Mouse (Mus musculus): ENCODE measurements around the gene Zfp988. TPM values are rescaled to one million over a fixed set of nuclear protein-coding genes. Genes with fewer than 3 reads are reported as not detected.

Zfp988 gene
- 0.21 to 0.96 TPM (median 0.26 TPM) in 3 of 4 replicates, not detected in the other for total RNA-seq (2023; ENCODE audit: inconsistent age)

DNA sequence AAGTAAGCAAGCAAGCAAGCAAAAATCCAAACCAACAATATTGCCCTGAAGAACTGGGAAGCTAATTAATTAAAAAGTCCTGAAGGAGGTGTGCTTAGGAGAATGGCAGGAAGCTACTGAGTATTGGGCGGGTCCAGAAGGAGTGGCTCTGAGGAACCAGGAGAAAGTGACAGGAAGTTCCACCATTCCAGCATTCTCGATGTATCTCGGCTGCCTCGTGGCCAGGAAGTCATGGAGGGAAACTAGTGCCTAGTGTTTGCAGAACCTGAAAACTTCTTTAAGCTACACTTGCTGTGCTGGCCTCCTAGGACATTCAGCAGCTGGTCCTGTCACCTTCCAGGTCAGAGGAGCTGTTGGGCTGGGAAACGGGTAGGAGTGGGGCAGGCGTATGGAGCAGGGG, at the start of gene Zfp988:
TSS of gene Zfp988 (plus strand) at position 239 of the 400 bp plus-strand sequence.

GRCm38 (mm10) chr4:147361003-147361402, 55.5 kb downstream of the Zfp988 start, which contains the start of gene Zfp978:
Gene Zfp978, plus strand, starts transcription at chr4:147361303.

Other genes starting within 250 kb of the Zfp988 start
- gene Zfp991, start 173.6 kb upstream of the Zfp988 start, total RNA-seq (2023; ENCODE audit: inconsistent age), result 4.9 to 11.5 TPM (median 7.9 TPM) in 4 replicates
- not detected in 4 replicates for gene Zfp978, start 55.6 kb downstream of the Zfp988 start, total RNA-seq (2023; ENCODE audit: inconsistent age)
- 0.48 to 0.81 TPM (median 0.62 TPM) in 4 replicates for gene Zfp982, start 186.7 kb downstream of the Zfp988 start, total RNA-seq (2023; ENCODE audit: inconsistent age)
- gene Gm16503, start 234.5 kb downstream of the Zfp988 start, total RNA-seq (2023; ENCODE audit: inconsistent age), result 0.24 to 0.39 TPM (median 0.38 TPM) in 3 of 4 replicates, not detected in the other
- 0.48 TPM in 2 of 4 replicates, not detected in the others for gene Zfp985, start 247.6 kb downstream of the Zfp988 start, total RNA-seq (2023; ENCODE audit: inconsistent age)

Measured in B cell, adult (primary cell).